Mouse (Mus musculus) thymus, adult 18-20 months (tissue): ENCODE results near the gene Togaram2.

ENCODE experiments used
- DNase-seq, 2 experiments: peaks; one replicate each; pipeline ENCODE4 v3.0.0; 2022; ENCODE audit warnings: mixed read lengths in 2 of 2

Togaram2 gene

GRCm38 (mm10) chr17:71684103-71684608 lies 11.1 kb downstream of the Togaram2 start:
- no peak for DNase-seq

GRCm38 (mm10) chr17:71687436-71687835 lies 14.4 kb downstream of the Togaram2 start:
- no peak for DNase-seq

GRCm38 (mm10) chr17:71689903-71690302 lies 16.8 kb downstream of the Togaram2 start:
- no peak for DNase-seq

- DNase-seq = no peak
Observed at GRCm38 (mm10) chr17:71691361-71691875, 18.4 kb downstream of the Togaram2 start.

- no peak for DNase-seq
Observed at GRCm38 (mm10) chr17:71693313-71693712, 20.3 kb downstream of the Togaram2 start.

GRCm38 (mm10) chr17:71693780-71694179 lies 20.7 kb downstream of the Togaram2 start:
- DNase-seq = no peak

GRCm38 (mm10) chr17:71695151-71695550 lies 22.1 kb downstream of the Togaram2 start:
- no peak for DNase-seq

DNA sequence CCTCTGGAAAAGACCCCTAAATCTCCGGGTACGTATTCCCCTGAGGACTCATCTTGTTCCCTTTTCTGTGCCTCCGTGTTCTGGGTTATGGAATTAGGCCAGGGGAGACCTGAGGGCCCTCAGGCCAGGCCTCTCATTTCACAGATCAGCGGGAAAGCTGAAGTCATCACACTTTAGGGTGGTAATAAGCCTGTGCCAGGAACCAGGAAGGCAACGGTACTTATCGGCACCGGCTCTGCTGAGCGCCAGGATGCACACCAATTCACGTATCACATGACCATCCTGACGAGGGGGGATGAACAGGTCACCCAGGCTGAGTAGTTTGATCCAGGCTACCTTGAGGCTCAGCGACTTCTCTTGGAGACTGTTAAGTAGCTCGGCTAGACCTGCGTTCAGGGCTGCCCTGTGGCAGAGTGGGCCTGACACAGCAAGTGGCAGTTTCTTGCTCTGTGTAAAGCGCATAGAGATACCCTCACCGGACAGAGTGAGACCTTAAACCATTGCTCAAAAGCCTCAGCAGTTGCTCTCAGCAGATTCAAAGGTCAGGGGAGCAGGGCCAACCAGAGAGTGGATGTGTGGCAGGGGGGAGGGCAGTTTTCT lies 22.8 kb downstream of the Togaram2 start:
- DNase-seq = no peak

GRCm38 (mm10) chr17:71696396-71696795 lies 23.3 kb downstream of the Togaram2 start:
- no peak for DNase-seq

GRCm38 (mm10) chr17:71697896-71698618 lies 25.0 kb downstream of the Togaram2 start:
- no peak for DNase-seq

- DNase-seq = no peak
Observed at GRCm38 (mm10) chr17:71698619-71698956, 25.5 kb downstream of the Togaram2 start.

DNA sequence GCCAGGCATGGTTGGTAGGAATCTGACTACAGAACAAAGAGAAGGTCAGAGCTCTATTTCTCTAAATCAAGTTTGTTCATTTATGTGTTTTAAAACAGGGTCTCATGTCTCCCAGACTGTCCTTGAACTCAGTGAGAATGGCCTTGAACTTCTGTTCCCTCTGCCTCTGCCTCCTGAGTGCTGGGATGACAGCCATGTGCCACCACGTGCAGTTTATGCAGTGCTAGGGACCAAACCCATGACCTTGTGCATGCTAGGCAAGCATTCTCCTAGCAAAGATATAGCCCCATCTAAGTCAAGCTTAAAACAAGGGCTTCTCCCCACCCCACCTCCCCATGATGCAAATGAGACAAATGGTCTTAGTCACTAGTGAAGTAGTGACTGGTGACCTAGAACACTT lies 32.1 kb downstream of the Togaram2 start:
- no peak for DNase-seq

DNA sequence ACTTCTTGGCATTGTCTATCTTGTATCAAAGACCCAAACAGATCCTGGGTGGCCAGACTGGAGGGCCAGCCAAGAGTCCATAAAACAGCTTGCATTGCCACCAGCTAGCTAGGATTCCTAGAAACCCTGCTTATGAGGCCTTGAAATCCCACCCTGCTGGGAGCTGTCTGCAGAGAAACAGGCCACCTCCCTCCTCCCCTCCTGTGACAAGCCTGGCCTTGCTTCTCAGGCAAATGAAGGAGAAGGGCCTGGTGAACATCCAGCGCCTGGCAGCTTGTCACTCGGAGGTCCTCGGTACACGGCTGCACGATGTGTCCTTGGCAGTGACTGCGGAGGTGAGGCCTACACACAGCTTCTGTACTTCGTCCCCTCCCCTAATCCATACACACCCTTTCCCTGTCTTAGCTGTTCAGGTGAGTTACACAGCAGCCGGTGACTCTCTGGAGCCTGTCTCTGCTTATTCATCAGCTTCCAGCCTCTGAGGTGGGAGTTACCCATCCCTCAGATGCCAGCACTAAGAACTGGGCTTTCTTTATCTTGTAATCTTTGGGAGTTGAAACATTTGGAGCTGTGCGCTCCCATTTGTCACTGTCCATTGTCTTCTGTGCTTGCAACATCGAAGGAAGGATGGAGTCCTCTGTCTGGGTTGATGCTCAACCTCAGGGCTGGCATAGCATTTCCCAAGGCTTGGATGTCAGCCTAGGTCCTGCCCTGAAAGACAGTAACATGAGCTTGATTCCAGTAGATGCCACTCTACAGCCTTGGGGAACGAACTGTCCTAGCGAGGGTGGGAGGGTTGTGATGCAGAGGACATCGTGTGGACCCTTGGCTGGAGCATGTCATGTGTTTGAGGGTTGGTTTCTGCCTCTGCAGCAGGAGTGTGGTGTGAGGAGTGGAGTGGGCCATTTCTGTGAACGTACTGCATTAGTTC lies 32.8 kb downstream of the Togaram2 start:
- no peak for DNase-seq

- DNase-seq = no peak
Observed at GRCm38 (mm10) chr17:71707715-71708114, 34.7 kb downstream of the Togaram2 start.

GRCm38 (mm10) chr17:71712279-71712678 lies 39.2 kb downstream of the Togaram2 start:
- no peak for DNase-seq

DNA sequence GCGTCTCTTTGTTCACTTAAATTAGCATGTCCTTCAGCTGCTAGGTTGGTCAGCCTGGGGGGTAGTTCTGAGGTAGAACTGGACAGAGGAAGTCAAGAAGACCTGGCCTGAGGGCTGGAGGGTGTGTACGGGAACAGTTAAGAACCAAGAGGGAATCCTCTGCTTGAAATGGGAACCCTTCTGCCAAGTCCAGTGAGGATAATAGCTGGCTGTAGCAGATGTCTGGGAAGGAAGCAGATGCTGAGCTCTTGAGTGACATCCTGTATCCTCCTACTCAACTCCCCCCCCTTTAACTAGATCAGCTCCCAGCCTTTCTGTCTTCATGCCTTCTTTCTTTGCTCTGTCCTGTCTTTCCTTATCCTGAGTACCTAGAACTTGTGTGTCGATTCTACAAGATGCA lies 42.0 kb downstream of the Togaram2 start:
- DNase-seq = no peak

DNA sequence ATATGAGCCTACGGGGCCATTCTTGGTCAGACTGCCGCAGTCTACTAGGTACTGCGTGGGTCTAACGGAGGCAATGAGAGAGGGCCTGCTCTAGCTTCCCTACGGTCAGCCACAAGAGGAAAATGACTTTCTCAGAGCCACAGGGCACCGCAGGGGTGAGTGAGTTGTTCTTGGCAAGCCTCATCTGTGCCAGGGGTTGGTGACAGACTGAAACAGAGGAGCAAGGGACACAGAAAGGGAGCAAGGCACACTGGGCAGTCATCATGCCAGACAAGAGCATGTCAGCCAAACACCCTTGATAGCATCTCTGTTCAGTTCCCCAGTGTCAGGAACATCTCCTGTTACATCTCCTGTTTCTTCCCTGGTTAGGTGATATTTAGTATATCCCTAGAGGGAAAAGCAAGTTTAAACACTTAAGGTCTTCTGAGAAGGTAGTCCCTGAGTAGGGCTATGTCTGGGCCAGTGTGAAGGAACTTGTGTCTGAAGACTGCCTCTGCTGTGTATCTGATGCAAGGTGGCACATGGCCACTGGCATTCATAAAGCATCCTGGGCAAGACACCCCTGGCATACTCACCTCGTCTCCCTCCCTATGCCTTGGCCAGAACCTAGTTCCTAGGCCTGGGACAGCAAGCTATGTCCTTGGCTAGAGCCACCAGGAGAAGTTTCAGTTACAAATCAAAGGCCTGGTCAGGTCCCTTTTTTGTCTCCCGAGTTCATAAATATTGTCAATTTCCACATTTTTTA lies 45.0 kb downstream of the Togaram2 start:
- no peak for DNase-seq

DNA sequence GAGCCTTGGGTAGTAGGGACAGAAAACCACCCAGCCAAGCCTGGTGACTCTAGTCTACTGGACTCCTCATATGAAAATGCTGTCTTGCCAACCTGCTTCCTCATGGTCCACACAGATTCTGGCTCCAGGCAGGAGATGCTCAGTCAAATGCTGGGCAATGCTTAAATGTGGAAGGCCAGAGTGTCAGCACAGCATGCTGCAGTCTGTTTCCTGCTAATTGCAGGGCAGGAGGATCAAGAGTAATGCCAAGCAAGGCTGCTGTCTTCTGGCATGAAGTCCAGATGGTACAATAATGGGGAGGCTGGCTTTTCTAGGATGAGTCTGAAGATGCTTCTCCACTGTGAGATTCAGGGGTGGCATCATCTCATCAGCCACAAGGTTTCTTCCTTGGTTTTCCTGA lies 47.4 kb downstream of the Togaram2 start:
- DNase-seq = no peak

GRCm38 (mm10) chr17:71721019-71721418 lies 48.0 kb downstream of the Togaram2 start:
- no peak for DNase-seq

DNA sequence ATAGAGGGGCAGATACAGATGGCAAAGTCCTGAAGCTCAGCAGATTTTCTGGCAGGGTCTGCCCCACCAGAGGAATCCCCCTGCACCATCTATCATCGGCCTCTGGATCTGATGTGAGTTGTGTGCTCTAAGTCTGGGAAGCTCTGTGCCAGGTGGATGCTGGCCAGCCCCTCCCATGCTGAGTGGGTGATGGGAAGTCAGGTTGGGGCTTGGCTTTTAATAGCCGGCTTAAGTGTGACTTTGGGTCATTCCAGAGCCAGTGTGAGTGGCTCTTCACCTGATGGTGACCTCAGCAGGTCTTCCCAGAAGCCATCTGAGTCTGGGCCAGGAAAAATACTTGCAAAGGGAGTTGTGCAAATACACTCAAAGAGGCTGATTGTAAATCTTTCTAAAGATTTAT lies 57.6 kb downstream of the Togaram2 start:
- no peak for DNase-seq

GRCm38 (mm10) chr17:71736442-71736841 lies 63.4 kb downstream of the Togaram2 start:
- DNase-seq = no peak

- no peak for DNase-seq
Observed at GRCm38 (mm10) chr17:71742156-71742555, 69.1 kb downstream of the Togaram2 start.
